Mouse (Mus musculus) left cerebral cortex, postnatal 10 days (tissue): Measurements from ENCODE around the gene Pctp. TPM values are rescaled to one million over a fixed set of nuclear protein-coding genes. Genes with fewer than 3 reads are reported as not detected.

ENCODE experiments used
- DNase-seq, 2 experiments: peaks; one replicate each; pipeline ENCODE4 v3.0.0; 2021 to 2022; ENCODE audit warnings: low spot score in 2 of 2, mixed read lengths in 1 of 2; ENCODE audit errors: extremely low spot score in 1 of 2
- intact Hi-C: fragments of 180-260 bp; cut with DNase I; formaldehyde crosslinking; loops from one replicate; pipeline ENCODE4 v1.15.1; 2025
- total RNA-seq, 2 experiments: library from RNA; stranded (reverse); gene quantifications; 2 replicates each; pipeline ENCODE4 v1.2.3; 2021

Gene Pctp
- total RNA-seq: under 1 TPM; 0.75 TPM

- peak in 1 of 2 experiments; percentile 87 for DNase-seq
- intact Hi-C loops: no loop called here
Measured at GRCm38 (mm10) chr11:90002231-90002986, at the start of gene Pctp. Pctp (minus strand) TSS chr11:90002894.

GRCm38 (mm10) chr11:90050016-90050415, 47.3 kb upstream of the Pctp start:
- intact Hi-C loops: no loop called here
- DNase-seq: no peak

- no peak for DNase-seq
- intact Hi-C loops: no loop called here
Measured at GRCm38 (mm10) chr11:90047271-90047670, 44.6 kb upstream of the Pctp start.

GRCm38 (mm10) chr11:90046211-90046610, 43.5 kb upstream of the Pctp start:
- no peak for DNase-seq
- intact Hi-C loops: no loop called here

- no peak for DNase-seq
- intact Hi-C loops: no loop called here
Measured at GRCm38 (mm10) chr11:90044459-90044858, 41.8 kb upstream of the Pctp start.

GRCm38 (mm10) chr11:90038022-90038421, 35.3 kb upstream of the Pctp start:
- intact Hi-C loops: no loop called here
- DNase-seq: no peak

- intact Hi-C loops: no loop called here
Measured at GRCm38 (mm10) chr11:90036416-90036815, 33.7 kb upstream of the Pctp start.

GRCm38 (mm10) chr11:90035532-90035931, 32.8 kb upstream of the Pctp start:
- intact Hi-C loops: no loop called here
- no peak for DNase-seq

More at GRCm38 (mm10) chr11:90036416-90036815, 33.7 kb upstream of the Pctp start:
- no peak for DNase-seq

- intact Hi-C loops: loop anchor here (5.0 kb wide), 1 partner anchor 133 kb away; no protein-coding TSS in a partner anchor
- DNase-seq: no peak
Measured at GRCm38 (mm10) chr11:90034646-90035045, 32.0 kb upstream of the Pctp start.

GRCm38 (mm10) chr11:90033442-90033841, 30.7 kb upstream of the Pctp start:
- intact Hi-C loops: loop anchor here (5.0 kb wide), 1 partner anchor 134 kb away; no protein-coding TSS in a partner anchor
- no peak for DNase-seq

GRCm38 (mm10) chr11:90032807-90033206, 30.1 kb upstream of the Pctp start:
- intact Hi-C loops: loop anchor here (5.0 kb wide), 1 partner anchor 134 kb away; no protein-coding TSS in a partner anchor
- DNase-seq: no peak

GRCm38 (mm10) chr11:90031076-90031475, 28.4 kb upstream of the Pctp start:
- no peak for DNase-seq
- intact Hi-C loops: loop anchor here (5.0 kb wide), 1 partner anchor 136 kb away; no protein-coding TSS in a partner anchor

GRCm38 (mm10) chr11:90030557-90030956, 27.9 kb upstream of the Pctp start:
- intact Hi-C loops: loop anchor here (5.0 kb wide), 1 partner anchor 137 kb away; no protein-coding TSS in a partner anchor
- DNase-seq: peak; percentile 46 to 62

- intact Hi-C loops: loop anchor here (5.0 kb wide), 1 partner anchor 137 kb away; no protein-coding TSS in a partner anchor
- DNase-seq: no peak
Measured at GRCm38 (mm10) chr11:90029841-90030398, 27.2 kb upstream of the Pctp start, which contains the start of gene Tmem100. Tmem100 (plus strand) TSS chr11:90030348.

- DNase-seq: peak; percentile 27 to 84
- intact Hi-C loops: no loop called here
Measured at GRCm38 (mm10) chr11:90029354-90029753, 26.7 kb upstream of the Pctp start.

- intact Hi-C loops: no loop called here
- no peak for DNase-seq
Measured at GRCm38 (mm10) chr11:90028746-90029145, 26.1 kb upstream of the Pctp start.

- intact Hi-C loops: no loop called here
- no peak for DNase-seq
Measured at GRCm38 (mm10) chr11:90027216-90027615, 24.5 kb upstream of the Pctp start.

- intact Hi-C loops: no loop called here
- no peak for DNase-seq
Measured at GRCm38 (mm10) chr11:90026802-90027174, 24.1 kb upstream of the Pctp start.

- intact Hi-C loops: no loop called here
Measured at GRCm38 (mm10) chr11:90025891-90026801, 23.5 kb upstream of the Pctp start.

More at GRCm38 (mm10) chr11:90025891-90026801, 23.5 kb upstream of the Pctp start:
- DNase-seq: peak in 1 of 2 experiments; percentile 44
